Mouse (Mus musculus) liver, postnatal 0 days (tissue): Measurements from ENCODE around the gene Lhfp. TPM values are rescaled to one million over a fixed set of nuclear protein-coding genes. Genes with fewer than 3 reads are reported as not detected.

ENCODE experiments used
- ATAC-seq: fragments of 200-750 bp; cut with Nextera tagmentation; 2 replicates; pipeline ENCODE4 v1.8.0; 2017; ENCODE audit warnings: mild to moderate bottlenecking, moderate library complexity
- DNase-seq: peaks from one replicate; pipeline ENCODE4 v3.0.0-alpha.2; 2016
- H3K27ac ChIP-seq: fragments of 300-500 bp; sonication (generic); 2 replicates; pipeline ENCODE4 v1.5.1; 2014; ENCODE audit warnings: antibody characterized with exemption, moderate library complexity, mild to moderate bottlenecking, low read depth
- H3K27me3 ChIP-seq: fragments of 300-500 bp; sonication (generic); 2 replicates; pipeline ENCODE4 v1.6.1; 2014; ENCODE audit warnings: low read length, control low read depth, mixed read lengths; ENCODE audit not compliant: insufficient read depth
- H3K36me3 ChIP-seq: fragments of 300-500 bp; sonication (generic); replicated peaks from 2 replicates; pipeline ENCODE4 v1.6.1; 2014; ENCODE audit warnings: mild to moderate bottlenecking, control low read depth, low read length, moderate library complexity, mixed read lengths; ENCODE audit not compliant: insufficient read depth
- H3K4me1 ChIP-seq: fragments of 300-500 bp; sonication (generic); 2 replicates; pipeline ENCODE4 v1.6.1; 2014; ENCODE audit warnings: antibody characterized with exemption, mild to moderate bottlenecking, control low read depth; ENCODE audit not compliant: insufficient read depth
- H3K4me2 ChIP-seq: fragments of 300-500 bp; sonication (generic); 2 replicates; pipeline ENCODE4 v1.6.1; 2014; ENCODE audit warnings: low read depth, mild to moderate bottlenecking, low read length, moderate library complexity, mixed read lengths
- H3K4me3 ChIP-seq: fragments of 300-500 bp; sonication (generic); 2 replicates; pipeline ENCODE4 v1.5.1; 2014; ENCODE audit warnings: low read depth, low read length
- H3K9ac ChIP-seq: fragments of 300-500 bp; sonication (generic); replicated peaks from 2 replicates; pipeline ENCODE4 v1.6.1; 2014; ENCODE audit warnings: mild to moderate bottlenecking, moderate library complexity
- H3K9me3 ChIP-seq: fragments of 300-500 bp; sonication (generic); 2 replicates; pipeline ENCODE4 v1.6.1; 2016; ENCODE audit warnings: mild to moderate bottlenecking, control low read depth, low read length, mixed read lengths
- CTCF ChIP-seq: sonication (generic); IDR thresholded peaks from 2 replicates; pipeline ENCODE4 v1.5.1; 2016; ENCODE audit warnings: antibody characterized with exemption, low read depth
- EP300 ChIP-seq: IDR thresholded peaks from 2 replicates; pipeline ENCODE4 v1.6.1; 2016; ENCODE audit warnings: antibody characterized with exemption, low read depth, mild to moderate bottlenecking
- WGBS: fragments of 180-500 bp; shearing (Covaris S2); extraction: QIAGEN DNeasy Blood & Tissue Kit; methylation state at CpG from one replicate; pipeline ENCODE4 v1.1.7; 2014; ENCODE audit not compliant: insufficient replicate concordance; 5-methylcytosine and 5-hydroxymethylcytosine counted together
- polyA plus RNA-seq: library from polyadenylated mRNA; unstranded; fragments of >200 nt; fragmentation: Nextera tagmentation; extraction: Ambion mirVana; gene quantifications from 2 replicates; pipeline ENCODE4 v1.2.1, GENCODE M21; 2015

Gene Lhfp
- polyA plus RNA-seq, 1 experiment from 2014 or later: 10.4 TPM

GRCm38 (mm10) chr3:53044682-53045299 is 3.5 kb downstream of the Lhfp start:
- TF ChIP-seq EP300 (no peak), CTCF (no peak)
- Histone ChIP-seq H3K4me1 (no peaks in the 10 kb centered on the region), H3K9ac (no peak overlapping the region), H3K9me3 (no peaks in the 10 kb centered on the region), H3K4me3 (no peak overlapping the region), H3K27ac (no peak overlapping the region), H3K4me2 (no peak overlapping the region), H3K27me3 (peaks cover 36% of the 10 kb centered on the region), H3K36me3 (no peaks in the 10 kb centered on the region)
- DNase-seq (no peak), ATAC-seq (no peak)
- 68% methylated on average over 11 of the region's 11 CpGs for WGBS

- DNase-seq: no peak
- no peak overlapping the region for H3K27ac ChIP-seq
- no peak for TF ChIP-seq EP300
- no peak for TF ChIP-seq CTCF
- H3K4me2 ChIP-seq: no peak overlapping the region
- no peaks in the 10 kb centered on the region for H3K4me1 ChIP-seq
- H3K4me3 ChIP-seq: no peak overlapping the region
- no peaks in the 10 kb centered on the region for H3K36me3 ChIP-seq
- H3K9me3 ChIP-seq: no peaks in the 10 kb centered on the region
- H3K9ac ChIP-seq: no peak overlapping the region
- WGBS: 63% methylated on average over 4 of the region's 4 CpGs
- ATAC-seq: no peak
- peaks cover 30% of the 10 kb centered on the region for H3K27me3 ChIP-seq
These were observed 4.4 kb downstream of the Lhfp start for GRCm38 (mm10) chr3:53045697-53046096.

- no peak overlapping the region for H3K4me2 ChIP-seq
- DNase-seq (no peak), ATAC-seq (no peak)
- no peak overlapping the region for H3K4me3 ChIP-seq
- 69% methylated on average over 6 of the region's 6 CpGs for WGBS
- no peaks in the 10 kb centered on the region; the same call in 1 of the 2 replicates for H3K4me1 ChIP-seq
- no peaks in the 10 kb centered on the region for H3K36me3 ChIP-seq
- H3K27ac ChIP-seq: no peak overlapping the region
- peaks cover 23% of the 10 kb centered on the region for H3K27me3 ChIP-seq
- TF ChIP-seq EP300: no peak
- no peak for TF ChIP-seq CTCF
- H3K9ac ChIP-seq: no peak overlapping the region
- no peaks in the 10 kb centered on the region for H3K9me3 ChIP-seq
These were observed 5.0 kb downstream of the Lhfp start for GRCm38 (mm10) chr3:53046371-53046770.

GRCm38 (mm10) chr3:53052385-53052784 is 11.1 kb downstream of the Lhfp start:
- TF ChIP-seq EP300: no peak

GRCm38 (mm10) chr3:53056430-53056829 is 15.1 kb downstream of the Lhfp start:
- no peak for DNase-seq

More at GRCm38 (mm10) chr3:53052385-53052784, 11.1 kb downstream of the Lhfp start:
- Histone ChIP-seq H3K9me3 (no peaks in the 10 kb centered on the region), H3K4me3 (no peak overlapping the region), H3K27me3 (no peaks in the 10 kb centered on the region), H3K36me3 (no peaks in the 10 kb centered on the region), H3K4me1 (no peaks in the 10 kb centered on the region; the same call in 1 of the 2 replicates), H3K9ac (no peak overlapping the region), H3K4me2 (no peak overlapping the region), H3K27ac (no peak overlapping the region)
- WGBS: 74% methylated on average over 8 of the region's 8 CpGs
- DNase-seq: no peak
- no peak for ATAC-seq

GRCm38 (mm10) chr3:53059959-53060358 is 18.6 kb downstream of the Lhfp start:
- Histone ChIP-seq H3K36me3 (no peaks in the 10 kb centered on the region), H3K27ac (no peak overlapping the region), H3K9me3 (no peaks in the 10 kb centered on the region), H3K9ac (no peak overlapping the region), H3K27me3 (no peaks in the 10 kb centered on the region), H3K4me3 (no peak overlapping the region), H3K4me1 (no peaks in the 10 kb centered on the region), H3K4me2 (no peak overlapping the region)
- ATAC-seq: no peak
- no peak for DNase-seq
- WGBS: 64% methylated on average over 2 of the region's 2 CpGs
- TF ChIP-seq EP300 (no peak), CTCF (no peak)

More at GRCm38 (mm10) chr3:53056430-53056829, 15.1 kb downstream of the Lhfp start:
- Histone ChIP-seq H3K9me3 (no peaks in the 10 kb centered on the region), H3K4me1 (no peaks in the 10 kb centered on the region), H3K4me2 (no peak overlapping the region), H3K9ac (no peak overlapping the region), H3K36me3 (no peaks in the 10 kb centered on the region), H3K27me3 (no peaks in the 10 kb centered on the region), H3K4me3 (no peak overlapping the region), H3K27ac (no peak overlapping the region)
- TF ChIP-seq CTCF: no peak
- no peak for TF ChIP-seq EP300
- 64% methylated on average over 10 of the region's 10 CpGs for WGBS
- ATAC-seq: no peak
